Mouse (Mus musculus) fat pad, adult 2 months (tissue): ENCODE results near the gene Ube2c.

Experiments
- DNase-seq: peaks from one replicate; pipeline ENCODE4 v3.0.0-alpha.2; 2011; ENCODE audit warnings: low read depth, low spot score; ENCODE audit errors: extremely low read depth

Gene Ube2c

DNA sequence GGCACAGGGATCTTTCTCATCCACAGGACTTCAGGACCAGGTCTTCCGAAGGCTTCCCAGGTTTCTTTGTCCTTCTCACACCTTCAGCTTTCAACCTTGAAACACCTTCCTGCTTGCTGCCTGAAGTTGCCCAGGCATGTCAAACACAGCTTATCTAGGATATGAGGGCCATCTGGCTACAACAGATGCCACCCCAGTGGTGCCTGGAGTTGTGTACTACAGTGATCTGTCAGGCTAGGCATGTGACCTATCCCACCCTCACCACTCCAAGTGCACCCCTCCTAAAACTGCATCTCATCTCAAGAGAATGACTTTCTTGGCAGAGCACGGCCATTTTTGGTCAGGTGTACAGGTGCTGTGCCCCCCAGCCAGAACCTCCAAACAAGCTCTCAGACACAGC, 8.2 kb upstream of the Ube2c start:
- DNase-seq: no peak

DNA sequence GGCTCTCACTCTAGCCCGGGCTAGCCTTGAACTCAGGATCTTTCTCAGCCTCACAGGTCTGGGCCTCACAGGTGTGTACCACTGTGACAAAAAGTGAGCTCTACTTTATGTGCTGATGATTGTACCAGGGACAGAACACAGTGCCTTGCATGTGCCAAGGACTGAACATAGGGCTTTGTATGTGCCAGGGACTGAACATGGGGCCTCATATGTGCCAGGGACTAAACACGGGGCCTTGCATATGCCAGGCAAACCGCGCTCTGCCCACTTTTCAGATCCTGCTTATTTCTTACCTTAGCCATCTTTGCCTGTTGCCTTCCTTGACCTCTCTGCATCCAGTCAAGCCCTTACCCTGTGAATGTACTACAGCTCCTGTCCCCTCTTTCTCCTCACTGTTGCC, 7.7 kb upstream of the Ube2c start:
- DNase-seq: no peak

DNA sequence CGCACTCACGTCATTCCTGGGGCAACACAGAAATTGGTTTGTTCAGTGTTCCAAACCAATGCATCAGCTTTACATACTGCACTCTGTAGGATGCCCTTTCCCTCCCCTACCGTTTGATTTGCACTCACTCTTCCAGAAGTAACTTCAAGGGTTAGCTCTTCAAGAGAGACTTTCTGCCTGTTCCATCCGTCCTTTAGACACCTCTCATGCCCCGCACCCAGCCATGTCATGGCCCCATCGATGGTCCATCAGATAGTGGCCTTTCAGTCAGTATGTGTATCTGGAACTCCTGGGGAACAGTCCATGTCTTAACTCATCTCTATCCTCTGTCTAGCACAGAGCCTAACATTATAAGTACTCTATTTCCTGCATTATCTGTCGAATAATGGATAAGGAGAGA, 7.1 kb upstream of the Ube2c start:
- DNase-seq: no peak

DNA sequence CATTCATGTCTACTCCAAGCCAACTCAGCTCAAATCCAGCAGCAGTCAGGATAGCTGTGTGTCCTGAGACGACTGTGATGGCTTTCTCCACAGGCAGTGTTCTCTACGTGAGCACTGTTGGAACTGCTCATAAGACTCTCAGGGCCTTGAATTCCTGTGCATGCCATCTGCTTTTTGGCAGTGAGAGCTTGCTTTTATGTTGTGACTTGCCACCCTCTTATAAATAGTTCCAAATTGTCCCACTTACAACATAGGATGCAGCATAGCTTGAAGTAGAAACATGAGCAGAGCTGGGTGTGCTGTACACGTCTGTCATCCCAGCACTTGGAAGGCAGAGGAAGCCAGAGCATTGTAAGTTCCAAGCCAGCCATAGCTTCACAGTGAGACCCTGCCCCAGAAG, 3.9 kb upstream of the Ube2c start:
- DNase-seq: no peak

DNA sequence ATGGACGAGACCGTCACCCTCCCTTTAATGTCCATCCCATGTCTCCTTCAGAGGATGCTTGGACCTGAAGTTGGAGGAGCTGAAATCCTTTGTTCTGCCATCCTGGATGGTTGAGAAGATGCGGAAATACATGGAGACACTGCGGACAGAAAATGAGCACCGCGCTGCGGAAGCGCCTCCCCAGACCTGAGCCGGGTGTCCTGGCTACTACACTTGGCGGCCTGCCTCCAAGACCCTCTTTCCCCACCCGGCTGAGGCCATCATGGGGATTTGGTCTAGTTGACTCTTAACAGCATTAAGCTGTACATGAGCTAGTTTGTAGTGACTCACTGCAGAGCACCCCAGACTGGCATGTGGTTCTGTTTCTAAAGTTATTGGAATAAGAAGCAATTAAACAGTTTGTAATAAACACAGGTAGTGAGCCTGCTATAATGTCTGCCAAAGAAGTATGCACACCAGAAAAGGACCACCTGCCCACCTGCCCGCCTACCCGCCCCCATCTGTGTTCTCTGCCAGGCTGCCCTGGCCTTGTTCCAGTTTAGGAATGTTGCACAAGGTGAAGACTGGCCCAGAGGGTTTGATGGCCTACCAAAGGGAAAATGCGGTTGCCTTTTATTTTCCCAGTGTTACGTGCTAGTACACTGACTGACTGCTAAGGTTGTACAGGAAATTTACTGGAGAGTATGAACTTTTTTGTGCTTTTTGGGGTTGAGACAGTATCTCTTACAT, 1.7 kb upstream of the Ube2c start:
- no peak for DNase-seq

DNA sequence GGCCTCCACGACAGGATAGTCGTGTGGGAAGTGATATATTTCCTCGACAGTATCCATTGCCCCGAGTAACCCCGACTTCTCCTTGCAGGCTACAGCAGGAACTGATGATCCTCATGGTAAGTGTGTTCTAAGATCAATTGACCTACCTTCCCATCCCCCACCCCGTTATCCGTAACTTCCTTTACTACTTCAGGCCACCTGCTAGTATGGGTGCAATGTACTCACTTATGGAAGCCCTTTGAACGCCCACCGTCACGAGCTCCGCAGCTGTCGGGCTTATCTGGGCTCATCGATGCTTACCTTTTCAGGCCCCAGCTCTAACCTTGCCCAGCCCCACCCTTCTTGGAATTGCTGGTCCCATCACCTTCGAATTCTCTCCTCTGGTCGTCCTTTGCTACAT, 581 bp downstream of the Ube2c start:
- DNase-seq: no peak

DNA sequence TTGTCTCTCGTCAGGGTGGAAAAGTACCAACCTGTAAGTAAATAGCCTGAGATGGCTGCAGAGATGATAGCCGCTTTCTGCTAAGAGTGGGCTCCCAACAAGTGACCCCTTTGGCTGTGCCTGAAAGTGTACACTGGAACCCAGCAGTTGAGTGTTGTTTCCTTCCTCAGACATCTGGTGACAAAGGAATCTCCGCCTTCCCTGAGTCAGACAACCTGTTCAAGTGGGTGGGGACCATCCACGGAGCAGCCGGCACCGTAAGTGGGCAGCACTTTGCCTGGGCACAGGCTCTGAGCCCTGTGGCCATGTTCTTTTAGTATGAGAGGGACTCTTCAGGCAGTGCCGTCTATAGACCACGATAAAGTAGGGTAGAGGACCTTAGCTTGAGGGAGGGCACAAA, 1.4 kb downstream of the Ube2c start:
- DNase-seq: no peak

DNA sequence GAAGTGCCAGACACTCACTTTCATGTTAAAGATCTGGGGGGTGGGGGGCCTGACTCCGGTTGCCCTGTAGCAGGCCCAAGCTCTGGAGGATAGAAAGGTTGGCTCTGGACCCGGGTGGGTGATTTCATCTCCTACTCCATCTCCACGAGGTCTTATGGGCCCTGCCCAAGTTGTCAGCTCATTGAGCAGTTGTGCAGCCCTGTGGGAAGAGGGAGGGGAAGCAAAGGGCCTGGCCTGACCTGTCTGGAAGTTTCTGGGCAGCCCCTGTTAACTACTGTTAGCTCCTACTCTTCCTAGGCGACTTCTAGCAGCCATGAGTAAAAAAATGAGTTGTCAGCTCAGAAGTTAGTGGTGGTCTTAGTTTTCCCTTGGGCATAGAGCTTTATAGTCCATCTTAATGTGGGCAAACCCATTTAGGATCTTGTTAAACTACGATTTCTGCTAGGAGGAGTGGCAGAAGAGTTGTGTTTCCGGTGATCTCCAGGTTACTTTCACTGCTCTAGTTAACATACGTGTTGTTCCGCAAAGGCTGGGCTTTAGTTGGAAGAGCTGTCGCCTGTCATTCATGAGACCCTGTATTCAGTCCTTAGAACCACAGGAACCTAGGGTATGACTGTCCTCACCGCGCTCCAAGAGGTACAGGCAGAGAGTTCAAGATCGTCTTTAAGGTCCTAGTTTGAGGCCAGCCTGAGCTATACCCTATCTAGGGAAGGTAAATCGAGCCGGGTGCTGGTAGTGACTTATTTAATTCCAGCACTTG, 3.7 kb downstream of the Ube2c start:
- no peak for DNase-seq

DNA sequence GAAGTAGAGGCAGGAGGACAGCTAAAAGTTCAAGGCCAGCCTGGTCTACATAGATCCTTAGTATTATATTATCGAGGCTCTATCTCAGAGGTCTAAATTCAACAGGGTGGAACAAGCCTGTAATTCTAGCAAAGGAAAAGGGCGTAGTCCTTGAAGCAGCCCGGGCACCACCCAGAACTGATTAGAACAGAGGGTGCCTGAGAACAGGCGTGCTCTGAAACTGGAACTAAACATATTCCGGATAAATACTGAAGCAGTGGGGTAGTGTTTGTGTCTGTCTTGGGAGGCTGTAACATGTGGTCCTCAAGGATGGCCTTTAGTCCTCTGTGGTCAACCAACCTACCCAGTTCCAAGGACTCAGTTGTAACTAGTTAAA, 4.3 kb downstream of the Ube2c start:
- no peak for DNase-seq

DNA sequence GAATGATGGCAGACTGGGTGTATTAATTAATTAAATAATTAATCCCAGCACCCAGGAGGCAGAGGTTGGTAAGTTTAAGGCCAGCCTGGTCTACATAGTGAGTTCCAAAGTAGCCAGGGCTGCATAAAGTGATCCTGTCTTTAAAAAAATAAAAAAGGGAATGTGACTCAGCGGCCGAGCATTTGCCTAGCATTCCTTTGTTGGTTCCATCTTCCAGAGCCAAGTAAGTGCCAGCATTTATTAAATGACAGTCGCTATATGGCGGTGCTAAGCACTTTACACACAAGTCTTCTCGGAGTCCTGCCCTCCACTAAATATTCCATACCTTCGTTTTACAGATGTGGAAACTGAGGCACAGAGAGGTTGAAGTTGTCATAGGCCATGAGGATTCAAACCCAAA, 6.4 kb downstream of the Ube2c start:
- no peak for DNase-seq

DNA sequence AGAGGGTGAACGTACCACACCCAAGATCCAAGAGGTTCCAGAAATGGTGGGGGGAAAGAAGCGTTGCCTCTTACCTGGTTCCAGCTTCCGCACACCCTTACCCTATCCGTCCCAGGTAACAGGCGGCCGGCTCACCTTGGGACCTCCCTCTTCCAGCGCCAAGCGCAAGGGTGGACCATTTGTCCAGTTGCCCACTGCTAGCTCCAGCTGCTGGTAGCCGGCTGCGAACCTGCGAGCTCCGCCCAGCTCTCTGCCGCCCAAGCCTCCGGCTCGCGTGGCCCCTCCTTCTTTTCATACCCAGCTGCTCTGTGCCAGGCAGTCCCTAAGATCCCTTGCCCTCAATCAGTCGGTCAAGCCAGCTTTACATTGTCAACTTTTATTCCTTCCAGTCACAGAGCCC, 7.1 kb downstream of the Ube2c start:
- no peak for DNase-seq

DNA sequence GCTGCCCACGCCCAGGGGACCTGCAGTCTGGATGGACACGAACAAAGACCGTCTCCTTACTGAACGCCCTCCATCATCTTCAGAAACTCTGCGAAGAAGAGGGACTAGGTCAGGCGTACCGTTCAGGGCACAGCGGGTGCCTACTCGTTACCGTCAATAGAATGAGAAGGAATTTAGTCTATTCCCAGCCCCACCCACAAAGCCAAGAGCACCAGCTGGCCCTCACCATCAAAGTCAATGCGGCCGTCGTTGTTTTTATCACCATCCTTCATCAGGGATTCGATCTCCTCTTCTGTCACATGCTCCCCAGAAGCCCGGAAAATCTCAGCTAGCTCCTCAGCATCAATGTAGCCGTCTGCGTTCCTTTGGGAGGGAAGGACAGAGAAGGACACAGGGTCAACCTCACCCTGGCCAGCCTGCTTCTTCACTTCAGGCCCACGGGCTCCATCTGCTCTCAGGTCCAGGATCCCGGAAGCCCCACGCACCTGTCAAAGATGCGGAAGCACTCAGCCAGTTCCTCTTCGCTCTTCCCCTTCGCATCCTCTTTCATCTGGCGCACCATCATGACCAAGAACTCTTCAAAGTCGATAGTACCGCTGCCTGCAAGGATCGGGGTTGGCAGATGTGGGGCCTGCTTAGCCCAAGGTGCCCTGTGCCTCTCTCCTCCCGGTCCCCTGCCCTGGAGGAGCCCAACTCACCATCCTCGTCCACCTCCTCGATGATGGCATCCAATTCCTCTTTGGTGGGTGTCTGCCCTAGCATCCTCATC, 7.7 kb downstream of the Ube2c start:
- no peak for DNase-seq

DNA sequence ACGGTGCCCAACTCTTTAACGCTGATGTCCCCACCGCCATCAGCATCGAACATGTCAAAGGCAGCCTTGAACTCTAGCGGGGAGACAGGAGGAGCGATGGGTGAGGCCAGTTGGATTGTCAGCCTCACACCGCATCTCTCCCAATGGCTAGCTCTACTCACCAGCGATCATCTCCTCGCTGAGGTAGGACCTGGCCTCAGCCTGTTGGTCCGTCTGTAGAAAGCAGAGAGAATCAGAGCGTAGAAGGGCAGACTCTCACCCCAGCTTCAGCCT, 8.3 kb downstream of the Ube2c start:
- no peak for DNase-seq

DNA sequence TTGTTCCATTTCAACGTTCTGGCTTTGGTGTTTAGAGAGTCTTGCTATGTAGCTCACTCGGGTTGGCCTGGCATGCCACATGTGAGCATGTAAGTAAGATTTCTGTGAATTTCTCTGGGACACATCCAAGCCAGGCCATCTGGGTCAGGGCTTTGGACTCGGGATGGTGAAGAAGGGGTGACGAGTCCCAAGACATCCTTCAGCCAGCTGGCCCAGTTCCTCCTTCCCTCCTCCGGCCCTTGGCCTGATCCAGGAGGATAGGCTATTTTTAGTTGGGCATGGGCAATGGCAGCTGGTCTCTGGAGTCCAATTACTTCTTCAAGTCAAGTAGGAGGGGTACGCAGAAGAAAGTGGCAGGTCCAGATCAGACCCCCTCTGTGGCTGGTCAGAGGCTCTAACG, 9.1 kb downstream of the Ube2c start:
- DNase-seq: no peak

DNA sequence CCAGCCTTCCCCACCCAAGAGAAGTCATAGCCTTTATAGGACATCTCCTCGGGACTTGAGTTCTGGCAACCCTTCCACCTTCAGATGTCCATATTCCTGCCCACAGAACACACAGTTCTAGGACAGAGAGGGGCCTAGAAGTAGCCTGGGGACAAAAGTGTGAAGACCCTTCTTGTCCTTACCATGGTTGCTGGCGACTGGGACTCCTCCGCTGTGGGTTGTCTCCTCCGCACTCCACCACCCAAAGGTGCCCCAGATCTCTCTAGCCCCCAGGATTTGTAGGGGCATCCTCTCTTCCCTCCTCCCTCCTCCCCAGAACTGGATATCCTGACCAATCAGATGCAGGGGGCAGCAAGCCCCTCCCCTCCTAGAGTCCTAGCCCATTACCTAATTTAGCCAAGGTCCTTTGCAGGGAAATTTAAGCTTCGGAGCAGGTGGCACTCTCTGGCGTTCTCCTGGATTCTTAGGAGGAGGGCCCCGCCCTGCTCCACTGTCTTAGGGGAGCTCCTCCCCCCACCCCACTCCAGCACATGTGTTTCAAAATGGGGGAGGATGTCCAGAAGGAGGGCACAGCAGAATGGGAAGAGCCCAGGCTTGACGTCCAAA, 9.9 kb downstream of the Ube2c start, which contains the start of gene Tnnc2:
Gene Tnnc2, minus strand, starts transcription at position 487 of the 606 bp plus-strand sequence.
- no peak for DNase-seq

DNA sequence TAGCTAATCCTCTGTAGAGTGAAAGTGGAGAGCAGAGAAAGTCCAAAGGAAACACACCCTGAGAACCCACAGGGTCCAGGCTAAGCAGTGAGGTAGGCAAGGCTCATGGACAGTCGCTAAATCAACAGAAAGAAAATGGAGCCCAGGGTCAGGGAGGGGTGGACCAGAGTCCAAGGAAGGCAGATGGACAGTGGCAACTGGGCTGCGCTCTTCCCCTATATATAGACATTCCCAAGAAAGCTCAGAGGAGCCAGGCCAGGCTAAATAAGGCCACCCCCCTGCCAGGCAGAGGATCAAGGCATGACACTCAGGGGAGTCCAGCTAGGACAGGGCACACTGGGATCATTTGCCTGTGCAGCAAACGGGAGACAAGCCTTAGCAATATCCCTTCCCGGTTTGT, 12.2 kb downstream of the Ube2c start:
- DNase-seq: no peak

DNA sequence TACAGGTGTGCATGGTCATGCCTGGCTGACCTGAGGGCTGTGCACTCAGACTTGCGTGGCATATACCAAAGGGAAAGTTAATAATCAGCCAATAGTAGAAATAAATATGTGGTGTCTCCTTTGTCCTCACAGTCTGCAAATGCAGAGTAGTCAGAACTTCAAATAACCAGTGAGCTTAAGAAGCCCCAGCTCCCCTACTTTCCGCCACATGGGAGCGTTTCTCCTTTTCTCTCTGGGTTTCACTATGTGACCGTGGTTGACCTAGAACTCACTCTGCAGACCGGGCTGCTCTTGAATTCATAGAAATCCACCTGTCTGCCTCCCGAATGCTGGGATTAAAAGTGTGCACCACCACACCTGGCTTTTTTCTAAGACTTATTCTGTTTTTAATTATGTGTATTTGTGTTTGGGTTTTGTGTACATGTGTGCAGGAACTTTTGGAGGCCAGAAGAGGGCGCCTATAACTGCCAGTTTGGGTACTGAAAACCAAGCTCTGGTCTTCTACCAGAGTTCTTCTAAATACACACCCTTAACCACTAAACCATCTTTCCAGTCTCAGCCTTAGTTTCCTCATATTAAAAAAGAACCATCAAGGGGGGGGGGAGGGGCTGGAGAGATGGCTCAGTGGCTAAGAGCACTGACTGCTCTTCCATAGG, 14.4 kb downstream of the Ube2c start:
- DNase-seq: no peak

DNA sequence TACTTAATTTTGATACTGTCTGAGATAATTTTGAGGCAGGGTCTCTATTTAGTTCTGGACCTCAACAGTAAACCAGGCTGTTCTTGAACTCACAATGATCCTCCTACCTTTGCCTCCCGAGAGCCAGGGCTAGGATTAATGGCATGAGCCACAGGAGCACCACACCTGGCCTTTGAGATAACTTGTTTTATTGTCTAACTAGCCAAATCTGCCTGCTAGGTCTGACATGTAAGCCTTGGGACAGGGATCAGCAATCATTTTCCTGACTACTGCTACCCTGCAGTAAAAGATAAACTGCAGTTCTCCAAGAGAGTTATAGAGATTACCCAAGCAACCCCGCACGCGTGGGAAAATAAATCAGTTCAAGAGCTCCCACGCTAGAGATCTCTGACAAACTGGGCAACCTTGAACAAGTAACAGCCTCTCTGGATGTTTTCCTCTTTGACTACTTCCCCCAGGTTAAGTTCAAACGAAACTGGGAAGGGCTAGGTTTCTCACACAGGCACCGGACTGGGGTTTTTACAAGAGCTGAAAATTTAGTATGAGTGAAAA, 15.2 kb downstream of the Ube2c start:
- no peak for DNase-seq

DNA sequence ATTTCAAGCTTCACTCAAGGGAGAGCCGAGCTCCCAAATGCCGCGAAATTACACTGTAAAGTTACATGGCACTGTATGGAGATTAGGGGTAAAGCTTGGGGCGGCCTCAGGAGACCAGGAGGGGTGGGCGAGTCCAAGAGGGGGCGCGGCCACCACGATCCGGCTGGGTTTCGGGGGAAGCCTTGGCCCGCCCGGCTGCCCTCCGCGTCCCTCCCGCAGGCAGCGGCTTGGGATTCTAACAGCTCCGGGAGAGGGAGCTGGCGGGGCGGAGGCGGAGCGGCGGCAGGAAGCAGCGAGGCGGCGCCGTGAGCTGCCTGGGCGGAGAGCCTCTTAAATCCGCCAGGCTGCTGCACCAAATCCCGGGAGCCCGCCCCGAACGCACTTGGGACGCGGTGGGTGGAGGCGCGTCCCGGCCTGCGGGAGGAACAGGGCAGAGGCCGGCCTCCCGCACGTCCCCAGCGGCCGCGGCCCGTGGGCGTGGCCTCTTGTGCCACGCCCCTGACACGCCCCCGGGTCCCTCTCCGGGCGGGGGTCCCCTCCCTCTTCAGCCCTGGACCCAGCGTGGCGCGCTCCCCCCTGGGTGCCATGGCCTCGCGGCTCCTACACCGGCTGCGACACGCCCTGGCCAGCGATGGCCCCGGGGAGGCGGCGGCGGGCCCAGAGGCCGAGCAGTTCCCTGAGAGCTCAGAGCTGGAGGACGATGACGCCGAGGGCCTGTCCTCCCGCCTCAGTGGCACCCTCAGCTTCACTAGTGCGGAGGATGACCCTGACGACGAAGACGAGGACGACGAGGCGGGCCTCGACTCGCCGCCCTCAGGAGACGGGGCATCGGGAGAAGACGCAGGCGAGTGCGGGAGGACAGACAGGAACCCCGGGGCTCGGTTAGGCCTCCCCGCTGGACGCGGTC, 16.0 kb downstream of the Ube2c start, which contains the start of gene Snx21:
Gene Snx21, plus strand, starts transcription at position 343 of the 907 bp plus-strand sequence.
- DNase-seq: peak; percentile 52

DNA sequence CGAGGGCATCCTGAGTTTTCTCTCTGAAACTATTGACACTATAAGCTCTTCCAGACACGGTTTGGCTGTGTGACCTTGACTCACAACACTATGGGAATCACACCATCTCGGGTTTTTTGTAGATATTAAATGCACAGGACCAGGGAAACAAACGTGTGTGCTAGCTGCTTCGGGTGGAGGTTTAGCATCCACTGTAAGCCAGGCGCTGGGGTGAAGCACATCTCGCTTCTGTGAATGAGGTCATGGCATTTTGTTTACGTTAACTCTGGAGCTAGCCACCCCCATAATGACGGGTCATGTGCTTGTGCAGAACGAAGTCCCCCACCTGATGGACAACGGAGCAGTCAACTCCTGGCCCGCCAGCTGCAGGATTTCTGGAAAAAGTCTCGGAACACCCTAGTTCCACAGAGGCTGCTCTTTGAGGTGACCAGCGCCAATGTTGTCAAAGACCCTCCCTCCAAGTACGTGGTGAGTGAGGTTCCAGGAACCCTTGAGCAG, 16.7 kb downstream of the Ube2c start:
- DNase-seq: no peak
